In genomic region chr14:20645547-20645946, GRCm38 (mm10) we compare ENCODE assay signal across 20 mouse cellular contexts. TPM values are rescaled to one million over a fixed set of nuclear protein-coding genes. Genes with fewer than 3 reads are reported as not detected.
DNase-seq lines count a peak whose midpoint lies in the region; ATAC-seq and TF ChIP-seq lines count a peak whose summit lies in the region.
"Had no signal": no experiment of that assay in that cellular context is flagged by ENCODE, and none has a peak within 500 bp of the region (broad histone marks: within the 10 kb centered on the region; RNA-seq: fewer than 3 reads in every experiment).

No protein-coding gene starts in this region.

- no peak overlapping the region for H3K9ac ChIP-seq in kidney, postnatal 0 days (ENCODE audit: low read depth, low read length)
- H3K9ac ChIP-seq: embryonic facial prominence, embryonic 13.5 days; limb, embryonic 12.5 days; neural tube, embryonic 15.5 days had no signal

- H3K27ac ChIP-seq in gastrocnemius, adult 2 months, result no peak overlapping the region; the same call in 1 of the 2 replicates
- no peak overlapping the region for H3K27ac ChIP-seq in kidney, postnatal 0 days
- H3K27ac ChIP-seq: embryonic facial prominence, embryonic 13.5 days; limb, embryonic 12.5 days; macrophage; neural tube, embryonic 15.5 days had no signal

- intact Hi-C loops in gastrocnemius, adult 2 months (cut with DNase I), result no loop called here
- intact Hi-C loops in gastrocnemius, postnatal 36 days (cut with DNase I), result no loop called here

- DNase-seq in gastrocnemius, adult 2 months, result peak; percentile 31
- DNase-seq in gastrocnemius, postnatal 4 days (ENCODE audit: low spot score in 2 of 2), result no peak
- DNase-seq in kidney, postnatal 0 days (ENCODE audit: low spot score), result peak; percentile 42
- no peak for DNase-seq in kidney, postnatal 14 days
- peak; percentile 18 for DNase-seq in retina, embryonic 14.5 days (ENCODE audit: low spot score)
- DNase-seq in retina, postnatal 1 day, result no peak
- DNase-seq in gastrocnemius, postnatal 36 days, result no peak
- DNase-seq: adrenal gland, postnatal 14 days; cerebellum, adult 11-12 months; cerebellum, postnatal 36 days; thymus, adult 2 months had no signal

- peak; percentile 42 for TF ChIP-seq CTCF in gastrocnemius, adult 2 months (IDR thresholded peaks at IDR 0.05)
- peak; percentile 46 for TF ChIP-seq CTCF in kidney, postnatal 0 days (IDR thresholded peaks at IDR 0.05; ENCODE audit: low read depth)

- no peak for ATAC-seq in kidney, postnatal 0 days (replicated peaks; ENCODE audit: low FRiP score, low read depth)
- no peak for ATAC-seq in granulocyte monocyte progenitor cell, adult 5-6 weeks (replicated peaks; ENCODE audit: poor library complexity, severe bottlenecking)
- ATAC-seq: forebrain, embryonic 16.5 days had no signal

- no peaks in the 10 kb centered on the region for H3K9me3 ChIP-seq in kidney, postnatal 0 days (replicated peaks; ENCODE audit: low read length)
- H3K9me3 ChIP-seq: embryonic facial prominence, embryonic 13.5 days; limb, embryonic 12.5 days; neural tube, embryonic 15.5 days had no signal

- H3K27me3 ChIP-seq in kidney, postnatal 0 days (ENCODE audit: insufficient read depth, low read length), result no peaks in the 10 kb centered on the region
- H3K27me3 ChIP-seq: embryonic facial prominence, embryonic 13.5 days; limb, embryonic 12.5 days; neural tube, embryonic 15.5 days had no signal

- no peaks in the 10 kb centered on the region for H3K36me3 ChIP-seq in kidney, postnatal 0 days (ENCODE audit: insufficient read depth, low read length)
- H3K36me3 ChIP-seq: embryonic facial prominence, embryonic 13.5 days; limb, embryonic 12.5 days; neural tube, embryonic 15.5 days had no signal

- no peaks in the 10 kb centered on the region for H3K4me1 ChIP-seq in kidney, postnatal 0 days (replicated peaks; ENCODE audit: insufficient read depth, low read length)

- 39% methylated on average over 3 of the region's 3 CpGs for WGBS in kidney, postnatal 0 days

- no peak overlapping the region for H3K4me3 ChIP-seq in gastrocnemius, adult 2 months
- H3K4me3 ChIP-seq in kidney, postnatal 0 days (replicated peaks; ENCODE audit: low read depth, low read length), result no peak overlapping the region
- H3K4me3 ChIP-seq: embryonic facial prominence, embryonic 13.5 days; limb, embryonic 12.5 days; neural tube, embryonic 15.5 days had no signal

- H3K4me2 ChIP-seq in kidney, postnatal 0 days (ENCODE audit: low read length), result no peak overlapping the region
- H3K4me2 ChIP-seq: embryonic facial prominence, embryonic 13.5 days; heart, embryonic 11.5 days; limb, embryonic 12.5 days; midbrain, embryonic 11.5 days; neural tube, embryonic 15.5 days had no signal

RNA-seq across cellular contexts. Expression of gene Usp54, which starts 4.7 kb away (rescaled TPM):
- total RNA-seq in gastrocnemius, adult 2 months (2021), result 1 to 10 TPM; 4.9 to 6.3 TPM
- total RNA-seq in gastrocnemius, postnatal 4 days (2021), result 10 to 100 TPM; 12.6 to 14.3 TPM
- 4.8 and 5.6 TPM in 2 replicates for polyA plus RNA-seq in kidney, postnatal 0 days (2015; fragmentation: Nextera tagmentation; extraction: Ambion mirVana)
- total RNA-seq in granulocyte monocyte progenitor cell, adult 5-6 weeks (2014; fragmentation: Nextera tagmentation), result 5.1 and 9.4 TPM in 2 replicates
- total RNA-seq in granulocyte monocyte progenitor cell, adult 5-6 weeks (2017), result 4.1 and 4.6 TPM in 2 replicates
- total RNA-seq in gastrocnemius, postnatal 36 days (2021), result 1 to 10 TPM; 5.2 to 6.8 TPM

RNA-seq across cellular contexts. Expression of gene Myoz1, which starts 10.8 kb away (rescaled TPM):
- total RNA-seq in gastrocnemius, adult 2 months (2021), result 1,000 to 10,000 TPM; 2,377 to 3,782 TPM
- total RNA-seq in gastrocnemius, postnatal 4 days (2021), result 1,000 to 10,000 TPM; 1,287 to 1,360 TPM
- polyA plus RNA-seq in kidney, postnatal 0 days (2015; fragmentation: Nextera tagmentation; extraction: Ambion mirVana), result 1.8 and 2.5 TPM in 2 replicates
- total RNA-seq in granulocyte monocyte progenitor cell, adult 5-6 weeks (2014; fragmentation: Nextera tagmentation), result not detected in 2 replicates
- total RNA-seq in granulocyte monocyte progenitor cell, adult 5-6 weeks (2017), result not detected in 2 replicates
- total RNA-seq in gastrocnemius, postnatal 36 days (2021), result 1,000 to 10,000 TPM; 3,097 to 3,157 TPM
- total RNA-seq: adrenal gland, postnatal 14 days had no signal
- polyA plus RNA-seq: forebrain, embryonic 16.5 days; small intestine, adult 2 months had no signal

RNA-seq across cellular contexts. Expression of gene Synpo2l, which starts 22.6 kb away (rescaled TPM):
- total RNA-seq in gastrocnemius, adult 2 months (2021), result 100 to 1,000 TPM; 142 to 187 TPM
- 100 to 1,000 TPM; 274 to 291 TPM for total RNA-seq in gastrocnemius, postnatal 4 days (2021)
- 0.32 and 0.33 TPM in 2 replicates for polyA plus RNA-seq in kidney, postnatal 0 days (2015; fragmentation: Nextera tagmentation; extraction: Ambion mirVana)
- total RNA-seq in granulocyte monocyte progenitor cell, adult 5-6 weeks (2014; fragmentation: Nextera tagmentation), result 0.32 and 0.56 TPM in 2 replicates
- total RNA-seq in granulocyte monocyte progenitor cell, adult 5-6 weeks (2017), result not detected in 2 replicates
- total RNA-seq in gastrocnemius, postnatal 36 days (2021), result 100 to 1,000 TPM; 158 to 184 TPM
- polyA plus RNA-seq: macrophage had no signal

RNA-seq across cellular contexts. Expression of gene Sec24c, which starts 28.6 kb away (rescaled TPM):
- total RNA-seq in gastrocnemius, adult 2 months (2021), result 10 to 100 TPM; 73.8 to 76.3 TPM
- 10 to 100 TPM; 95.4 to 97.9 TPM for total RNA-seq in gastrocnemius, postnatal 4 days (2021)
- 57.3 and 62.8 TPM in 2 replicates for polyA plus RNA-seq in kidney, postnatal 0 days (2015; fragmentation: Nextera tagmentation; extraction: Ambion mirVana)
- total RNA-seq in granulocyte monocyte progenitor cell, adult 5-6 weeks (2014; fragmentation: Nextera tagmentation), result 102 and 121 TPM in 2 replicates
- 88.3 and 103 TPM in 2 replicates for total RNA-seq in granulocyte monocyte progenitor cell, adult 5-6 weeks (2017)
- 10 to 100 TPM; 71.5 to 73.6 TPM for total RNA-seq in gastrocnemius, postnatal 36 days (2021)

RNA-seq across cellular contexts. Expression of gene Fut11, which starts 49.2 kb away (rescaled TPM):
- 1 to 10 TPM; 1.9 to 3.3 TPM for total RNA-seq in gastrocnemius, adult 2 months (2021)
- 10 to 100 TPM; 16.0 to 16.4 TPM for total RNA-seq in gastrocnemius, postnatal 4 days (2021)
- polyA plus RNA-seq in kidney, postnatal 0 days (2015; fragmentation: Nextera tagmentation; extraction: Ambion mirVana), result 21.6 and 22.4 TPM in 2 replicates
- total RNA-seq in granulocyte monocyte progenitor cell, adult 5-6 weeks (2014; fragmentation: Nextera tagmentation), result 9.0 and 9.3 TPM in 2 replicates
- 7.5 and 9.3 TPM in 2 replicates for total RNA-seq in granulocyte monocyte progenitor cell, adult 5-6 weeks (2017)
- total RNA-seq in gastrocnemius, postnatal 36 days (2021), result 1 to 10 TPM; 2.5 to 2.7 TPM

Comparison
In these comparisons a context has a peak if more than half of its experiments do, and no peak if none do; other contexts are left out.
1. DNase-seq: peak in gastrocnemius, adult 2 months (single experiment), kidney, postnatal 0 days (single experiment) and retina, embryonic 14.5 days (single experiment); none in gastrocnemius, postnatal 4 days (0 of 2), kidney, postnatal 14 days (single experiment), retina, postnatal 1 day (single experiment) and gastrocnemius, postnatal 36 days (0 of 2).
2. RNA of gene Myoz1, which starts 10.8 kb away (total RNA-seq): 2,377 to 3,782 TPM in gastrocnemius, adult 2 months, 3,097 to 3,157 TPM in gastrocnemius, postnatal 36 days and 1,287 to 1,360 TPM in gastrocnemius, postnatal 4 days; not detected in granulocyte monocyte progenitor cell, adult 5-6 weeks; every median in the first group is over 1,000 times any median in the second.
3. RNA of gene Synpo2l, which starts 22.6 kb away (total RNA-seq): 274 to 291 TPM in gastrocnemius, postnatal 4 days, 142 to 187 TPM in gastrocnemius, adult 2 months and 158 to 184 TPM in gastrocnemius, postnatal 36 days; 0.32 to 0.56 TPM in granulocyte monocyte progenitor cell, adult 5-6 weeks; every median in the first group is over 10 times any median in the second.